Mouse (Mus musculus) cerebellum, adult 18-20 months (tissue): ENCODE data around the gene Llgl1.

Experiments
- DNase-seq, 2 experiments: peaks; one replicate each; pipeline ENCODE4 v3.0.0; 2021

Gene Llgl1

GRCm38 (mm10) chr11:60699524-60700075 lies at the start of gene Llgl1:
Gene Llgl1, plus strand, starts transcription at chr11:60699723.
- peak; percentile 89 to 93 for DNase-seq

DNA sequence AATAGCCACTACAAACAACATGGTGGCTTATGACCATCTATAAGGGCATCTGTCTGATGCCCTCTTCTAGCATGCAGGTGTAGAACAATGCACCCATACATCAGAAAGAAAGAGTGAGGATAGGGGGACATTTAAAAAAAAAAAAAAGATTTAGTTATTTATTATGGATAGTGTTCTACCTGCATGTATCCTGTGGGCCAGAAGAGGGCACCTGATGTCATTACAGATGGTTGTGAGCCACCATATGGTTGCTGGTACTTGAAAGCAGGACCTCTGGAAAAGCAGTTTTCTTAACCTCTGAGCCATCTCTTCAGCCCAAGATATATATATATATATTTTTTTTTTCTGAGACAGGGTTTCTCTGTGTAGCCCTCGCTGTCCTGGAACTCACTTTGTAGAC lies 3.4 kb upstream of the Llgl1 start:
- DNase-seq: peak in 1 of 2 experiments; percentile 2

- no peak for DNase-seq
Observed at GRCm38 (mm10) chr11:60697561-60697960, 2.0 kb upstream of the Llgl1 start.

DNA sequence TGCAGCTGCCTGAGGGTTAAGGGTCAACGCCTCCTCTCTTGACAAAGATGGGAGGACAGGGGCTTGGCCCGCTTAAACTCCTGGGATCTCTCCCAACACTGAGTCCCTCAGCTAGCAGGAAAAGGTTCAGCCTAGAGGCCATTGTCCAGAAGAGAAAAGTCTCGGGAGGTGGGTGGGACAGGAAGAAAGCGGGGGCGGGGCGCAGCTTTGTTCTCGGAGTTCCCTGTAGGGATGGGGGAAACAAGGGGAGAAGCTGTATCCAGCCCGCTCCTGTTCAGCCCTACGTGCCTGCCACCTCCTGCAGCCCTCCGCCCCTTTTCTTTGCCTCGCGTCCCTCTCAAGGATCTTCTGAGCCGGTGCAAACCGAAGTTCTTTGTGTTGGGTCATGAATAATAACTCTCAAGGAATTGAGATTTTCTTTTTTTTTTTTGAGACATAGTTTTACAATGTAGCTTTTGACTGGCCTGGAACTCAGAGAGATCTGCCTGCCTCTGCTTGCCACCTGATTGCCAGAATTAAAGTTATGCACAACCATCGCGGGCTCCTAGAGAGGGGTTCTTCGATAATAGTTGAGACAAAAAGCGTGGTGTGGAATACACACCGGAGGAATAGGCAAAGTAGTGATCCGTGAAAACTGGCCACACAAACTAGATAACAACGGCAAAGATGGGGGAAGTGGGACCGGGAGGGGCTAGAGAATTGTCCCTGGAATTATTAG lies 558 bp upstream of the Llgl1 start:
- peak; percentile 42 to 47 for DNase-seq

GRCm38 (mm10) chr11:60700320-60701185 lies 1.0 kb downstream of the Llgl1 start:
- peak; percentile 7 to 23 for DNase-seq

GRCm38 (mm10) chr11:60701611-60702010 lies 2.1 kb downstream of the Llgl1 start:
- DNase-seq: peak; percentile 23 to 26

- DNase-seq: peak; percentile 68 to 73
Observed at GRCm38 (mm10) chr11:60703131-60703530, 3.6 kb downstream of the Llgl1 start.

- DNase-seq: peak; percentile 17 to 29
Observed at GRCm38 (mm10) chr11:60704023-60704880, 4.7 kb downstream of the Llgl1 start.

DNA sequence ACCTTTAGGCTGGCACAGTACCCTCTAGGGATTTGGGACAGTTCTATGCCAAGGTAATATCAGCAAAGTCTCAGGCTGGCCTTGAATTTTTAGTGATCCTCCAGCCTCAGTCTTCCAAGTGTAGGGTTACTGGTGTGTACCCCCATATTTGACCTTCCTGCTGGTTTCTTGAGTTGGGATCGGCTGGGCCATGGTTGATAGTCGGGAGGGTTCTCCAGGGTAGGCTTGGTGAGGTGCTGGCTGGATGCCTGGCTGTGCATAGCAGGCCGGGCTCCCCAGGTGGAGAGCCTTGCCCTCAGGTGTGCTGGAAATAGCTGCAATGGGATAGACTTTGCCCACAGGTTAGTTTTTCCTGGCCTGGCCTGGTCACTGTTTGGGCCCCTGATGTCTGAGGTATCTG lies 5.7 kb downstream of the Llgl1 start:
- peak in 1 of 2 experiments; percentile 4 for DNase-seq

DNA sequence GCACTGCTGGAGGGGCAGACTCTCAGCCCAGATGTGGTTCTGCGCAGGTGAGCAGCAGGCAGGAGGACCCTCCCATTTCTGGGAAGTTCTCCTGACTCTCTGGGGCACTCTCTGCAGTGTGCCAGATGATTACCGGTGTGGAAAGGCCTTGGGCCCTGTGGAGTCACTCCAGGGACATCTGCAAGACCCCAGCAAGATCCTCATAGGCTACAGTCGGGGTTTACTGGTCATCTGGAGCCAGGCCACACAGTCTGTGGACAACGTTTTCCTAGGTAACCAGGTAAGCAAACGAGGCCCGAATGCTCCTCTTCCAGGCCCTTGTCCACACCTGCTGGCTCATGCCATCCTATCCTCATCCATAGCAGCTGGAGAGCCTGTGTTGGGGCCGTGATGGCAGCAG lies 6.6 kb downstream of the Llgl1 start:
- peak in 1 of 2 experiments; percentile 2 for DNase-seq

DNA sequence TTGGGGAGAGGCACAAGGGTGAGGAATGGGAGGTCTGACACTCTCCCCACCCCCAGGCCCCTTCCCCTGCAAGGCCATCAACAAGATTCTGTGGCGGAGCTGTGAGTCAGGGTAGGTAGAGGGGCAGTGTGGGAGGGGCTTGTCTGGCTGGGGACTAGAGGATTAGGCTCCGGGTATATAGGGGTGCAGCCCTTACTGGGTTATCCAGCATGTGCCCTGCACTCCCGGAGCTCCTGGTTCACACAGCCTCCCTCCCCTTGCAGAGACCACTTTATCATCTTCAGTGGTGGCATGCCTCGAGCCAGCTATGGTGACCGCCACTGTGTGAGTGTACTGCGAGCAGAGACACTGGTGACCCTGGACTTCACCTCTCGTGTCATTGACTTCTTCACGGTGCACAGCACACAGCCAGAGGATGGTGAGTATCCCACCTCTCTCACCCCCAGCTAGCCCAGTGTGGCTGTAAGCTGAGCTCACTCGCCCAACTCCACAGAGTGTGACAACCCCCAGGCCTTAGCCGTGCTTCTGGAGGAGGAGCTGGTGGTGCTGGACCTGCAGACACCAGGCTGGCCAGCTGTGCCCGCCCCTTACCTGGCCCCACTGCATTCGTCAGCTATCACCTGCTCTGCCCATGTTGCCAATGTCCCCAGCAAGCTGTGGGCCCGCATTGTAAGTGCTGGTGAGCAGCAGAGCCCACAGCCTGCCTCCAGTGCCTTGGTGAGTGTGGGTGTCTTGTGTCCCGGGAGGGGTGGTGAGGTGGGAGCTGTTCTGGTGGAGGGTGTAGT lies 7.4 kb downstream of the Llgl1 start:
- peak; percentile 6 for DNase-seq

- peak; percentile 37 to 49 for DNase-seq
Observed at GRCm38 (mm10) chr11:60707672-60708071, 8.1 kb downstream of the Llgl1 start.

- peak in 1 of 2 experiments; percentile 1 for DNase-seq
Observed at GRCm38 (mm10) chr11:60708631-60709030, 9.1 kb downstream of the Llgl1 start.

GRCm38 (mm10) chr11:60709481-60710465 lies 10.2 kb downstream of the Llgl1 start:
- peak in 1 of 2 experiments; percentile 2 for DNase-seq

DNA sequence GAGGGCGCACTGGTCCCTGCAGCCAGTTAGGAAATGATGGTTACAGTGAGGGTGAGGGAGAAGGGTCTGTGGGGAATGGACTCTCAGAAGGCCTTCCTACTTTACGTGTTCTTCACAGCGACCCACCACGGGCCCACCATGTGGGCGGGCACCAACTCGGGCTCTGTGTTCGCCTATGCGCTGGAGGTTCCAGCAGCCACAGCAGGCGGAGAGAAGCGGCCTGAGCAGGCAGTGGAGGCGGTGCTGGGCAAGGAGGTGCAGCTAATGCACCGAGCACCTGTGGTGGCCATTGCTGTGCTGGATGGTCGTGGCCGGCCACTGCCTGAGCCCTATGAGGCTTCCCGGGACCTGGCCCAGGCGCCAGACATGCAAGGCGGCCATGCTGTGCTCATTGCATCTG lies 11.7 kb downstream of the Llgl1 start:
- no peak for DNase-seq

GRCm38 (mm10) chr11:60712040-60712439 lies 12.5 kb downstream of the Llgl1 start:
- DNase-seq: no peak

DNA sequence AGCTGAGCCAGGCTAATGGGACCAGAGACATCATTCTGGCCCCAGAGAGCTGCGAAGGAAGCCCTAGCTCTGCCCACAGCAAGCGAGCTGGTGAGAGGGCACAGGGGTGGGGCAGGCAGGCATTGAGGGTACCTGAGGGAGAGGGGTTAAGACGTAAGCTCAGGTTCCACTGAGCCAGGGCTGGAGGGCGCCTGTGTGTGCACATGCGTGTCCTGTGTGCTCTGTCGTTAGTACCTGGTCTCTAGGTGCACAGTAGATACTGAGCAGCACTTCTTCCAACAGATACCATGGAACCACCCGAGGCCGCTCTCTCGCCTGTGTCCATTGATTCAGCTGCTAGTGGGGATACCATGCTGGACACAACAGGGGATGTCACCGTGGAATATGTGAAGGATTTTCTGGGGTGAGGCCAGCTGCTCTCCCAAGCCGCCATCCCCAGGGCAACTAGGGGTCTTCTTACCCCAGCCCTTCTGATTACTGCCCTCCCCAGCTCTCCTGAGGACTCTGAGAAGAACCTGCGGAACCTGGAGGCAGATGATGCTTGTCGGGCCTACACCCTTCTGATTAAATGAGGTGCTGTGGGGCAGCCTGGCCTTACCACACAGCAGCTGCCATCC lies 13.2 kb downstream of the Llgl1 start:
- no peak for DNase-seq

- no peak for DNase-seq
Observed at GRCm38 (mm10) chr11:60715833-60716232, 16.3 kb downstream of the Llgl1 start.

- DNase-seq: no peak
Observed at GRCm38 (mm10) chr11:60719263-60719662, 19.7 kb downstream of the Llgl1 start.
